Mouse (Mus musculus): ENCODE data around the gene Olfr108.

Olfr108 gene

DNA sequence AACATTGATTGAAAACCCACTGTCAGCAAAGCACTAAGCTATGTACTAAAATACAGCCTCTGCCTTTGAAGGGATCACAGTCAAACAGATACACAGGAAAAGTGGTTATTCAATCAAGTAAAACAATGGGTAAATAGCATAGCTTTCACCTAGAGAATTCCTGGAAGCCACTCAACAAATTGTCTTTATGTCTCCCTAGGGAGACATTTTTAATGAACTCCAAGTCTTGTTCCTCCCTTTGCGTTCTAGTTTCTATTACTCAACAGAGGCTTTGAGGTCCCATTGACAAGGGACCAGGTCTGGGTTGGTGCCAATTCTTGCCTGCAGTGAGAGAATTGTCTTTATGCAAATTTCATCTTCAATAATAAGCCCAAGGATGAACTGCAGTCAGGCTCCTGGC is at the start of gene Olfr108:
Gene Olfr108 (plus strand): TSS at position 301 of the 400 bp plus-strand sequence.
- in situ Hi-C loops (cut with MboI), result no loop called here

DNA sequence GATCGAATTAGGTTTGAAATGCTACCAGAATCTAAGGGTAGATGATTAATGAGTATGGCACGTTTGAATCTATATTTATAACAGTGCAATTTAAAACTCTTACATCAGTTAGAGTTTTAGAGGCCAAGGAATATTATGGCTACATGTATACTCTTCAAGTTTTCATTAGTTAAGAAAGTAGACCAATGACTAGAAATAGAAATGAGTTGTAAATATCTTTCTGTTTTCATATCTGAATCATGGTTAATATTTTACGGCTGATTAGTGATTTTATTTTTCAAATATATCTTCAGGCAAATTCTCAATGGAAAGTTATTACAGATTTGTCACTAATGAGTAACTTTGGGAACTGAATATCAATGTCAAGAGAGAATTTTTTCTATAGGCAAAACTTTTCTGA is 46.4 kb upstream of the Olfr108 start, which contains the start of gene Olfr107:
Gene Olfr107 (plus strand): TSS at position 301 of the 400 bp plus-strand sequence.
- in situ Hi-C loops (cut with MboI), result no loop called here

DNA sequence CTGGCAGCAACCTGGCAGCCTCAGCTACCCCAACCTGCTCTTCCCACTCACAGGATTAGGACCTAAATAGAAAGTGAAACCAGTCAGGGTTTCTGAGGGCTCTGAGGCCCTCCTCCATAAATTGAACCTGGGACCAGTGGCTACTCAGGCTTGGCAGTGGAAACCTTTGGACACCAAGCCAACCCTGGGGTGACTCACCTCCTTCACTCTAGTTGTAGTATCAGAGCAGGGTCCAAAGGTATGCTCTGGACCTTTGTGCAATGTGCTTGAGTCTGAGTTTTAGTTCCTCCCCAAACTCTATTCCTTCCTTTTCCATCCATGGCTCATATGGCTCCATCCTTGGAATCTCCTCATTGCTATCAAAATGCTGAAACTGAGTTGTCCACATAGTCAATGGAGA is 31.9 kb upstream of the Olfr108 start:
- in situ Hi-C loops (cut with MboI), result no loop called here

DNA sequence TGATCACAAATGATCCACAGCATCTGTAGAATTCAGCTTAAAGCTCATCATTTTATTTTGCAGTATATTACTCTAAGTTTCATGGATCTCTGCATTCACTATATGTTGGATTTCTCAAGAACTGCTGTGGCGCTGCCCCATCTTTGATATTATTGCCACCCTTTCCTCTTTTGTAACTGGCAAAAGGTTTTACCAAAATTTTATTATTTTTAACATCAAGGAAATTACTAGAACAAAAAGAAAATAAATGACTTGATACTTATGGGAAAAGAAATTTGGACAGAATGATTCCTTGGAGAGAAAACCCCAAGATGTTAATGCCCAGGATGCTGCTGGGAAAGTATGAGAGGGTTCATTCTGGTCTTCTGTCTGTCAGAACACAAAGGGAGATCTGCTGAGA is 13.3 kb downstream of the Olfr108 start, which contains the start of gene Olfr109:
Gene Olfr109 (plus strand): TSS at position 301 of the 400 bp plus-strand sequence.
- in situ Hi-C loops (cut with MboI), result no loop called here

- in situ Hi-C loops (cut with MboI), result no loop called here
Measured at GRCm38 (mm10) chr17:37483452-37483851, 38.2 kb downstream of the Olfr108 start, which contains the start of gene H2-M2. H2-M2 (minus strand) TSS chr17:37483552.

GRCm38 (mm10) chr17:37491930-37492518 is 46.7 kb downstream of the Olfr108 start, which contains the start of gene Olfr110:
Olfr110 (plus strand) TSS chr17:37492468.
- in situ Hi-C loops (cut with MboI), result no loop called here

Measured in mature B cell (primary cell).